Mouse (Mus musculus) lung, postnatal 0 days (tissue): Measurements from ENCODE around the gene Celf2.

Source experiments
- CTCF ChIP-seq: IDR thresholded peaks from 2 replicates; pipeline ENCODE4 v1.5.1; 2016; ENCODE audit warnings: antibody characterized with exemption, mild to moderate bottlenecking
- EP300 ChIP-seq: IDR thresholded peaks from 2 replicates; pipeline ENCODE4 v1.6.1; 2016; ENCODE audit warnings: antibody characterized with exemption, mild to moderate bottlenecking, control low read depth

GRCm38 (mm10) chr2:6933130-6933529 is 576.2 kb downstream of the Celf2 start:
- TF ChIP-seq CTCF = no peak
- TF ChIP-seq EP300 = no peak
